Mouse (Mus musculus) kidney, adult 2 months (tissue): ENCODE results near the gene Pomp.
"Not testable (repeated sequence)": the region's sequence is repeated elsewhere in the genome, so short reads cannot be mapped to it uniquely, and the experiment has no call there.

Experiments
- CTCF ChIP-seq: fragments of 200-500 bp; conservative IDR thresholded peaks from 2 replicates; pipeline ENCODE4 v1.5.1; 2011; ENCODE audit warnings: low read depth, mild to moderate bottlenecking, control low read depth, low read length, moderate library complexity, mixed read lengths; ENCODE audit not compliant: insufficient read depth, insufficient read length
- POLR2A ChIP-seq: fragments of 200-500 bp; IDR thresholded peaks from one replicate; pipeline ENCODE4 v1.6.1; 2011; ENCODE audit warnings: low read depth, low read length, control low read depth

DNA sequence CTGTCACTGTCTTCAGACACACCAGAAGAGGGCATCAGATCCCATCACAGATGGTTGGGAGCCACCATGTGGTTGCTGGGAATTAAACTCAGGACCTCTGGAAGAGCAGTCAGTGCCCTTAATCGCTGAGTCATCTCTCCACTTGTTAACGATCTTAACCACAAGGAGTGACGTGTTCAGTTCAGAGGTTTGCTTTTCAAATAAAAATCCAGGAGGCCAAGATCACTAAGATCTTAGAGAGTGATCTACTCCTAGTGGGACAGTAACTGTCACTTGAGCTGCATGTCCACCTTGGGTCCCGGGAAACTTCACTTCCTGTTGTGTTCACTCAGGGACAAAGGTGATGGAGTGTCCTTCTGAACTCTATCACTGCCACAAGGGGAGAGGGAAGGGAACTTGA, 36.2 kb downstream of the Pomp start:
- not testable (repeated sequence) for TF ChIP-seq CTCF, POLR2A
